Mouse (Mus musculus): Measurements from ENCODE around the gene Fgg.

Gene Fgg

DNA sequence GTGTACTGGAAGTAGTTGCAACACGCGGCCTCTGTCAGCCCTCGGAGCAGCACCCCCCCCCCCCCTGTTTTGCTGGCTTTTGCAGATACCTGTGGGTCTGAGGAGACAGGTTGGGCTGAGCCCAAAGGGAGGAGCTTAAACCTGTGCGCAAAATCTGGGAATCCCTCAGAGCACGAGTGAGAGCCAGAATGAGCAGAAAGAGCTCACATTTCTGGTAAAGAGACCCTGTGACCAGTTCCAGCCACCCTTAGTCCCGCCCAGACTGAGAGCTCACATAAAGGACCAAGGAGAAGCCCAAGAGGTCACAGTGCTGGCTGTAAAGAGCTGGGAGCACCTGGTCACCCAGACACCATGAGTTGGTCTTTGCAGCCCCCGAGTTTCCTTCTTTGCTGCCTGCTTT, at the start of gene Fgg:
Gene Fgg (plus strand): TSS at position 168 of the 400 bp plus-strand sequence.
- no peak for DNase-seq (ENCODE audit: low read depth, low spot score)

DNA sequence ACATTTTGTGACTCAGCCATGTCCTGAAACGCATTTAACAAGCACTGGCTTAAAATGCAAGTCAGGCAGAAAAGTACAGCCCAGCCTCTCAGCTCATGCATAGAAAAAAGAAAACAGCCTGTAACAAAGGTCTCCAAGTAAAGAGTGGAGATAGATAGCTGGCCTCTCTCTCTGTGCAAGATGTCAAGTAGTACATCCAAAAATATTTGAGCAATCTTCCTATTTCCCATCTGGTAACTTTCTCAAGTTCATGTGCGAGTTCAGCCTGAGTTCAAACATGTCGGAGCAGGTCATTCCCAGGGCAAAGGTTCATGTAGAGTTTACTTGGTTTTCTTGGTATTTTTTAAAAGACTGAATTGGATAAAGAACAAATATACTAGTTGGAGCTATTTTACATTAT, 36.5 kb upstream of the Fgg start:
- DNase-seq (ENCODE audit: low read depth, low spot score): no peak

DNA sequence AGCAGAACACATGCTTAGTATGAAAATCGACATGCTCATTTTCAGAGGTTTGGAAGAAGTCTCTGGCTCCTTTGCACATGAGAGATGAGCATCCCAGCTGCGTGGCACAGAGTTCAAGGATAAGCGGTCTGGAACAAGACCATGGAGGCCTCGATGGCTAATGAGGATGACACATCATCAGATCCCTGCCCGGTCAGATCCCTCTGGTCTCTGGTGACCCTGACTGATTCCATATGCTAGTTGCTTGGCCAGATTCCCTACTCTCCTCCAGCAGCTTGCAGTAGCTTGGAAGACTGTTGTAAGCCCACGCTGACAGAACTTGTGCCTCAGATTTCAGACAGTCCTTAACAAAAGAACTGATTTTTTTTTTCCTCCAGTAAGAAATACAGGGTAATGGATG, 26.7 kb upstream of the Fgg start:
- DNase-seq (ENCODE audit: low read depth, low spot score): no peak

DNA sequence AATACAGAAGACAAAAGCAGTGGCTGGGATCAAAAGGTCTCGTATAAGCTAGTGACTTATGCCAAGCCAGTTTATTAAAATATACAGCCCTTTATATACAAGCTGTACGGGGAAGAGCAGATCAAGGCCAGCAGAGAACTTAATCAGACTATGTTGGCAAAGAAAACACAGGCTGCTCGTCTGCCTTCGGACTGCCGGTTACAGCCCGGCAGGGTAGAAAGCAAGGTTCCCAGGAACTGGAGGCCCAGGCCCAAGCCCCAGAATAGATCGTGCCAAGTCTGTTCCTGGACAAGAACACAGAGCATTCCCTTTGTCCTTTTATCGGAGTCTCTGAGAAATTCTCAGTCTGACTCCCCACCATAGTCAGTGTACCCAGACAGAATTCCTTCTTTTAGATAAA, 25.7 kb upstream of the Fgg start:
- no peak for DNase-seq (ENCODE audit: low read depth, low spot score)

DNA sequence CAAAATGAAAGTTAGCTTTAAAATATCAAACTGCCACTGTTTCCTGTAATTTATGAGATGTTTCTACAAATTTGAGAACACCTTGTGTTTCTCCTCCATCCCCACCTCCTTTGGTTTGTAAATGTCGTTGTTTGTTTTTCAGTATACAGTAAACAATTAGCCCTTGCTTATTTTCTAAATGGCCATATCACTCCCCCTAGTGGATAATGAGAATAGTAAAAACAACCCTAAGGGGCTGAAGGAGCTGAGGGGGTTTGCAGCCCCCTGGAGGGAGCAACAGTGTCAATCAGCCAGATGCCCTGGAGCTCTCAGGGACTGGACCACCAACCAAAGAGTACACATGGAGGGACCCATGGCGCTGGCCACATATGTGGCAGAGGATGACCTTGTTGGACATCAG, 22.7 kb upstream of the Fgg start:
- no peak for DNase-seq (ENCODE audit: low read depth, low spot score)

DNA sequence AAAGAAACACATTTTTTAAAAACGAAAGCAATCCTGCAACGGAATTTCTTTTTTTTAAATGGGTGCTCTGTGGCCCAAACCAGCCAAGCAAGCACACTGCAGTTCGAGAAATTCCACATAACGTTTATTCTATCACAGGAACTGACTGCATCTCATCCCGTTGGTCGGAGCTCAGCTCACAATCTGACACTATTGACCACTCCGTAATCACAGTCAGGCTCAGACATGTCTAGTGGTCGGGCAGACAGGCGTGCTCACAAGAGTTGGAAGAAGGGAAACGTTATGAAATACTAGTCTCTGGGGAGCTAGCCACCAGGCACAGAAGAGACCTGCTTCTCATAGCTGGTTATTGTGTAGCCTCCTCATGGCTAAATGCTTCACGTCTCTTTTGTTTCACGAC, 15.6 kb upstream of the Fgg start:
- DNase-seq (ENCODE audit: low read depth, low spot score): no peak

DNA sequence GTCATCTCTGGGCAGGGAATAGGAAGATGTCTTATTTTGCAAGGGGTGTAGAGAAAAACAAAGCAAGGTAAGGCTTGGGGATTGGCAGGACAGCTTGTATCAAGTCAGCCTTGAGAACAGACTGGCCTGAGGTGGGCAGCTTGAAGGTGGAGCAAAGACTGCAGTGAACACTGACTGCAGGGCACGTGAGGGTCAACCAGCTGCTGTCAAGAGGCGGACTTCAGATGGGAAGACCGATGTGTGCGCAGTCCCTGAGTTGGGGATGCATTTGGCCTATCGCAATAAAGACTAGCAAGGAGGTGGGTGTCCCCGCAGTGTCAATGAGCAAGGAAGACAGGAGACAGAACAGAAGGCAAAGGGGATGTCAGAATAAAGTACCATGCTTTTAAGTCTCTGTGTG, 14.6 kb upstream of the Fgg start:
- DNase-seq (ENCODE audit: low read depth, low spot score): no peak

DNA sequence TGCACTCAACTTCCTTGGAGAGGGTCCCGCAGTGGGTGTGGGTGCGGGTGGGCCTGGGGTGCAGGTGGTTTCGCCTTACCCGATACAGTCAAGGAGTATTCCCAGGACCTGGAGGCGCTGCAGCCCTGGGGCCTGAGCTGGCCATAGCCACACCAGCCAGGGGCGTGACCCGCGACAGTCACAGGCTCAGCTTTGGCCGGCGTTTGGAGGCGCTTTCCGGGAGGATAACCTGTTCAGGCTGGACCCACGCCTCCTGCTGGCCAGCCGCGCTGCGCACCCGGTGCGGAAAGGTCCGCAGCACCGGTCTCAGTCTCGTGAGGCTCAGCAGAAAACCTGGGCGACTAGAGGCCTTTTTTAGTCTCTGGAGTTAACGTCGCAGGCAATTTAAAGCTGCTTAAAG, 12.2 kb upstream of the Fgg start:
- no peak for DNase-seq (ENCODE audit: low read depth, low spot score)

DNA sequence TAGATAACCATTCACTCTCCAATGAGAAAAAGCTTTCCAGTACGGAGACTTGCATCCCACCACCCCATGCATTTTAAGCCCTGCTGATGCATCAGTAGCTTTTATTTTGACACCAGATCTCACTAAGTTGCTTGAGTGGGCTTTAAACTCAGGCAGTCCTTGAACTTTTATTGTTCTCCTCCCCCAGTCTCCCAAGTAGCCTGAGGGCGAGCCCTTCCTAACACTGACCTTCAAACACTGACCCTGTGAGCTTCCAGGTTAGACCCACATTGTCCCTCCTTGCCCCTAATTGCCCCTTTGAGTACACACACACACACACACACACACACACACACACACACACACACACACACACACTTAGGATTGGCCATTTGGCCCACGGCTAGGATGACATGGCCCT, 10.9 kb upstream of the Fgg start:
- no peak for DNase-seq (ENCODE audit: low read depth, low spot score)

DNA sequence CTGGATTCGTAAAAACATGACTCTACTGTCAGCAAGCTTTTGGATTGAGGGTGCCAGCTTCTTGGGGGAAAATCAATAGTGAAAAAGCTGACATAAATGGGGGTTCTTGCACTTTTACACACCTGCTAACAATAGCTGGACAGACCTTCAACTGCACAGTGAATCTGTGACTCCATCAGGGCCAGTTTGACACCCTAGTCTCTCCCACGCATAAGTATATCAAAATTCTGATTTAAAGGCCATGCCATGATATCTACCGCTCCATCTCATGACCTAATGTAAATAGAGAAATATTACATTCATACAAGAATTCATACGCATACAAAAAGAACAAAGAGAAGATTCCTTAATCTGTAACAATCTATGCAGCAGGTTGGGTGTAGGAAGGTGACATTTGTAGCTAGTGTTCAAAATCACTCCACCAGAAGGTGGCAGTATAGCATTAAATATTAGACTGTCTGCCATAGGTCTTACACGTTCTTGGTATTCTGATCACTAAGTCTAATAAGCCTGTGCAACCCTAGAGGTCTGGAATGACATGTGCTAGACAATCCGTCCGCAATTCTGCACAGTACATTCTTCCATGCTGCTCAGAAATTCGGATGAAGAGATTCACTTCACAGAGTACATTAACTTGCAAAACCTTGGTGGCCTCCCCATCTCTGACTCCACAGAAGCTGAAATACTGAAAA, 8.6 kb upstream of the Fgg start:
- DNase-seq (ENCODE audit: low read depth, low spot score): peak; percentile 57

DNA sequence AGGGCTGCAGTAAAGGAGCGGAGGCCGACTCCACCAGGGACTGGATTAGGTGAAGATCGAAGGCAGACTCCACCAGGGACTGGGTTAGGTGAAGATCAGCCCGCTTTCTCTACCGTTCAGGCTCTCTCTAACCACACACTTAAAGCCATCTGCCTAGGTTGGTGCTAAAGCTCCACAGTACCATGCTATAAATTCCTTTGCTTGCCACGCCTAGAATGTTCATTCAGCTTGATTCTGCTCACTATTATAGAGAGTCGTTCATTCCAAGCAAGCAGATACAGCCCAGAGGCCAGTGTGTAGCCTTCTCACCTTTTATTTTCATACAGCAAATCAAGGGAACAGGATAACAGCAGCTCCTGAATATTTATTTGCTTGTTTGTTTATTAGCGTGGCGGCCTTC, 7.5 kb upstream of the Fgg start:
- DNase-seq (ENCODE audit: low read depth, low spot score): no peak

DNA sequence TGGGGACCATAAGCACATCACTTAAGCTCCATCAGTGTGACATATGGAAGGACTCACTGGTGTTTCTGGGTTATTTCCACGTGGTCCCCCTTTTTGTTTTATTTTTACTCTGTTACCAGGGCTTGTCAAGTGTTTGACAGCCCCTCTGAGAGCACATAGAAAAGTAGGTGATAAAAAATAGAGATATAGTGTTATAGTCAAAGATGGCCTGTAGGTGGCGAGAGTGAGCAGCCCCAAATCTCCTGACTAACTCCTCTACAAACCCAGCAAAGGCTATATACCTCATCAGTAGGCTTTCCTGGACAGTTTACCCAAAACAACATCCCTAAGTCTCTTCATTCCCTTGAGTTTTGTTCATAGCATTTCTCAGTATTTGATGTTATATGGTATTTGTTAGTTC, 5.3 kb upstream of the Fgg start:
- peak; percentile 35 for DNase-seq (ENCODE audit: low read depth, low spot score)

DNA sequence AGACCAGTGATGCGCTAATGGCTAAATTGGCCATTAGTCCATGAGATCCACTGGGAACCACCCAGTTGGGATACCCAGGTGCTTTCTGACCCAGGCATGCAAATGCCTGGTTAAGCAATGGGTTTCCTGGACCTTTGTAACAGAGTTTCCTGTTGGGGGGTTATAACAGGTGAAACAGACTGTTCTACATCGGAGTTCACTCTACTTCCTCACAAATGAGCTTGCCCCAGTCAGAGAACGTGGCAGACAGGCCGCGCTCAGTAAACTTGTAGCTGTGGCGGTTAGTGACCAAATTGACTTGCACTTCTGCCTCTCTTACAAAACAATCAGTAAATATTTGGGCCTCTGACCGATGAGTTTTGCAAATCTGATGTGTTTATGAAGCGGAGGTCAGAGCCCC, 4.5 kb upstream of the Fgg start:
- no peak for DNase-seq (ENCODE audit: low read depth, low spot score)

DNA sequence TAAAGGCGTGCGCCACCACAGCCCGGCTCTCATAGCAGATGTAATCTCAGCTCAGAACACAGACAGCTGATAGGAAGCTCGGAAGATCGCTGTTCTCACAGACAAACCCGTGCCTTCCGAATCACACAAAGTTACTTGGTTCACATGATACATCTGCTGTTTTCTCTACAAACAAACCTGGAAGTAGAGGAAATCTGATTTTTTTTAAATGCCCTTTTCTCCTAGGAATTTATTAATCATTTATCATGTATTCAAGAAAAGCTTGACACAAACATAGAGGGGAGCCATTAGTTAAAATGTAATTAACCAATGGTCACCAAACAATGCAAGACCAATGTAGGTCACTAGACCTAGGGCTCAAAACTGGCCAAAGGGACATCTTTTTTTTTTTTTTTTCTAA, 2.7 kb upstream of the Fgg start:
- DNase-seq (ENCODE audit: low read depth, low spot score): no peak

DNA sequence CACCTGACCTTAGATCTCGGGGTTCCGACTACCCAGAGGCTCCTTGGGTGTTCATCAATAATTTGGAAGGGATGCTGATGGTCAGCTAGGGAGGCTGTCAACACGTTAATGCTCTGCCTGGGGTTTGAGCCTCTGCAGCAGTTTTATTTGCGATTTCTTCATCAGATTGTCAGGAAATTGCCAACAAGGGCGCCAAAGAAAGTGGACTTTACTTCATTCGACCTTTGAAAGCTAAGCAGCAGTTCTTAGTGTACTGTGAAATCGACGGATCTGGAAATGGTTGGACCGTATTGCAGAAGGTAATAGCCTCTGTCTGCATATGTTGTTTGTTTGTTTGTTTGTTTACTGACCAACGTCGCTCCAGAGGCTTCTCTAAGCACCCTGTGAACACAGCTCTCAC, 2.8 kb downstream of the Fgg start:
- DNase-seq (ENCODE audit: low read depth, low spot score): no peak

DNA sequence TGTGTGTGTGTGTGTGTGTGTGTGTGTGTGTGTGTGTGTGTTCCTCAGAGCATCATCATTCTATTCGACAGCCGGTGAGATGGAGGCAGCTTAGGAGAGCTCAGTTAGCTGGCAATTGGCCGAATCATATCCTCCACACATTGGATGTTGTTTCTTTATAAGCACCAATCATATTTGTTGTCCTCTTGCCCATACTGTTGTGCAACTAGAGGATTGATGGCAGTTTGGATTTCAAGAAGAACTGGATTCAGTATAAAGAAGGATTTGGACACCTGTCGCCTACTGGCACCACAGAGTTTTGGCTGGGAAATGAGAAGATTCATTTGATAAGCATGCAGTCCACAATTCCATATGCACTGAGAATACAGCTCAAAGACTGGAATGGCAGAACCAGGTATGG, 3.6 kb downstream of the Fgg start:
- no peak for DNase-seq (ENCODE audit: low read depth, low spot score)

DNA sequence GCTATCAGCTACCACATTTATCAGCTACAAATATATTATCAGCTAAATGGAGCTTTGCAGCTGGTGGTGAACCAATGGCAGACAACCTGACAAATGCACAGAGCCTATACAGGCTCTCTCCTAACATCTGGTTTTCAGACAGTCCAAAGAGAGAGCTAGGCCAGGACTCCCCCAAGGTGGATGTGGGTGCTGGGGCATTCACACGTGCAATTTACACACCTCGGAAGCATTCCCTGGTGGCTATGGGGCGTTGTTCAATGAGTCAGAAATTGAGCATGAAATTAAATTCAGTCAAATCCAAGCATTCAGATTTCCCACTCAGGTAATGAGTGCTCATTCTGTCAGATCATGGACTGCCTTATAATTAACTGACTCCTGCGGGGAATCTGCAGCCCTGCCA, 4.0 kb downstream of the Fgg start:
- DNase-seq (ENCODE audit: low read depth, low spot score): no peak

DNA sequence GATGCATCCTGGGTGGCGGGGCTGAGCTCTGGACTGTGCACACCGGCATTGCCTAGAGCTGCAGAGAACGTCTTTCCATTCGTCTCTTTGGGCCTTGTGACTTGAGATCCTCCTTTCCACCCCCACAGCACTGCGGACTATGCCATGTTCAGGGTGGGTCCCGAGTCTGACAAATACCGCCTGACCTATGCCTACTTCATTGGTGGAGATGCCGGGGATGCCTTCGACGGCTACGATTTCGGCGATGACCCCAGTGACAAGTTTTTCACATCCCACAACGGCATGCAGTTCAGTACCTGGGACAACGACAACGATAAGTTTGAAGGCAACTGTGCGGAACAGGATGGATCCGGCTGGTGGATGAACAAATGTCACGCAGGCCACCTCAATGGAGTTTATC, 5.1 kb downstream of the Fgg start:
- no peak for DNase-seq (ENCODE audit: low read depth, low spot score)

DNA sequence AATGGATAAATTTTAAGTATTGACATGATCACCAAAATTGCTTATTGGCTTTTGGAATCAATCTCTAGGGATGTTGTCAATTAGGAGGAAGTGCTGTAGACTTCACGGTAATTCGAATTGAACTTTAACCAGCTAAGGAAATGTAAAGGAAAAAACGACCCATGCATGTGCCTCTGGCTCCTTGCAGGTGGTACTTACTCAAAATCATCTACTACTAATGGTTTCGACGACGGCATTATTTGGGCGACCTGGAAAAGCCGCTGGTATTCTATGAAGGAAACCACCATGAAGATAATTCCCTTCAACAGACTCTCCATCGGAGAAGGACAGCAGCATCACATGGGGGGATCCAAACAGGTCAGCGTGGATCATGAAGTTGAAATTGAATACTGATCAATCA, 6.4 kb downstream of the Fgg start:
- no peak for DNase-seq (ENCODE audit: low read depth, low spot score)

DNA sequence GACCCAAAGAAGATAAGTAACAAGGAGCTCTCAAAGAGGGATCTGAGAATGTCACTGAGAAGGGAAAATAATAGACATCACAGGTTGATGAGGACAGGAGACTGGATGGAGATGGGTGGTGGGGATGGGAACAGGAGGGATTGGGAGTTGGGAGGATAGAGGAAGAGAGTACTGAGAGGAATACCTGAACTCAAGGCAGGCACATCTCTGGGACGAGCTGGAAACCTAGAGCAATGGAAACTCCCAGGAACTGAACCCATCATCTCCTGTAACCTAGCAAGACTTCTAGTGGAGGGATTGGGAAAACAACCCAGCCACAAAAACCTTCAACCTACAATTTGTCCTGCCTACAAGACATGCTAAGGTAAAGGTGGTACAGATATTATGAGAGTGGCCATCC, 8.7 kb downstream of the Fgg start:
- no peak for DNase-seq (ENCODE audit: low read depth, low spot score)

DNA sequence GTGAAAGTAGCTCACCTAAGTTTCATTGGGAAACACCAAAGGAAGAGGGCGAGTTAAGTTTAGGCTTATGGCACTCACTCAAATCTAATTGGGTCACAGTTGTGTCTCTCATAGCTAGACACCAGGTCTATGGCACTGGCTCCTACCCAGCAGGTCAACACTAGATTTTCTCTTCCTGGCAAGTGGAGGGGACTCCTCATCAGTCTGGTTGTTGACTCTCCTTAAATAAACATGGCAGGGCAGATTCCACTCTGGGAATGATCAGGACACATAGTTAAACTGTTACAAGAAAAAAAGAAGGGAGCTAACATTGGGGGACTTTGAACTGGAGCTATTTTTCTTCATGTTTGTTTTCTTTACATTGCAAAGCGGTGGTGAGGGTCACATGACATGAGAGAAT, 12.9 kb downstream of the Fgg start:
- DNase-seq (ENCODE audit: low read depth, low spot score): no peak

DNA sequence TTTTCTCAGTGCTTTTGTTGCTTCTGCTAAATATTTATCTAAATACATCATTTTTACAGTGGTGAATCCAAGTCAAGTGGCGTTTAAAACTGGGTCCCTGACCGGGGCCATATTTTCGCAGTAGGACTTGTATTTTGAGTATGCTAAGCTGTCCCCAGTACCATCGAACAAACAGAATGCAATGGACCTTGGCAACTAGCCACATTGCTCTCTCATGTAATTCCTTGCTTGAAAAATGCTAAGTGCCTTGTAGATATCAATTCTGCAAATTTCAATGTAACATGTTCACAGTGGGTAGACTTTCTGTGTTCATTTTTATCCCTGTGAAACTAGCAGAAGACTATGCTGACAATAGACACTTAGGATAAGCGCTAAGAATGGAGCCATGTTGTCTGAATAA, 13.7 kb downstream of the Fgg start:
- no peak for DNase-seq (ENCODE audit: low read depth, low spot score)

DNA sequence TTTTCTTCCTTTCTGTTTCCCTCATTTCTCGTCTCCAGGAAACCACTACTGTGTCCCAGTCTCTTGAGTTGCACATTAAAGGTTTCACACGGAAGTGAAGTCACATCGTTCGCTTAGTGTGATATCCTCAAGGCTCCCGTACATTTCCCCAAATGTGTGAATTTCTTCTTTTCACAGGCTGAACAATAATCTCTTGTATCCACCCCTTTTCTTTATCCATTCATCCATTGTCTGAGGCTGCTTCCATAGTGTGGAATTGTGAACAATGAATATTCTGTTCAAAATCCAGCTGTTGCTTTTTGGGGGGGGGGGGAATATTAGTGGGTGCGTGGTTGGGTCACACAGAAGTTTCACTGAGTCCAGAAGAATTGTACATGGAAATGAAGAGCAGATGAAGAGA, 17.5 kb downstream of the Fgg start:
- no peak for DNase-seq (ENCODE audit: low read depth, low spot score)
